In genomic region chr6:85237001-85237400, GRCm38 (mm10) we compare ENCODE assay signal across 8 mouse cellular contexts. TPM values are rescaled to one million over a fixed set of nuclear protein-coding genes. Genes with fewer than 3 reads are reported as not detected.
DNase-seq lines count a peak whose midpoint lies in the region; ATAC-seq lines count a peak whose summit lies in the region.

No protein-coding gene starts in this region.

- no peak overlapping the region for H3K4me2 ChIP-seq in limb, embryonic 11.5 days (ENCODE audit: low read depth, severe bottlenecking)
- no peak overlapping the region for H3K4me2 ChIP-seq in midbrain, embryonic 15.5 days

- H3K4me3 ChIP-seq in limb, embryonic 11.5 days (ENCODE audit: low read depth, low read length): no peak overlapping the region
- H3K4me3 ChIP-seq in midbrain, embryonic 15.5 days: no peak overlapping the region

- H3K9ac ChIP-seq in limb, embryonic 11.5 days (ENCODE audit: low read length): no peak overlapping the region
- no peak overlapping the region for H3K9ac ChIP-seq in midbrain, embryonic 15.5 days

- H3K27me3 ChIP-seq in limb, embryonic 11.5 days (ENCODE audit: control insufficient read depth, insufficient read depth, low read length): no peaks in the 10 kb centered on the region
- H3K27me3 ChIP-seq in midbrain, embryonic 15.5 days (replicated peaks): no peaks in the 10 kb centered on the region

- H3K4me1 ChIP-seq in limb, embryonic 11.5 days (ENCODE audit: control insufficient read depth, insufficient read depth, low read length): peaks cover 10% of the 10 kb centered on the region; the same call in 1 of the 2 replicates
- no peaks in the 10 kb centered on the region for H3K4me1 ChIP-seq in midbrain, embryonic 15.5 days

- 42% methylated on average over 5 of the region's 5 CpGs for WGBS in limb, embryonic 11.5 days
- WGBS in midbrain, embryonic 15.5 days: 41% methylated on average over 5 of the region's 5 CpGs

- no peaks in the 10 kb centered on the region for H3K9me3 ChIP-seq in limb, embryonic 11.5 days (ENCODE audit: control insufficient read depth, low read length)
- no peaks in the 10 kb centered on the region for H3K9me3 ChIP-seq in midbrain, embryonic 15.5 days

- H3K27ac ChIP-seq in limb, embryonic 11.5 days (replicated peaks; ENCODE audit: low read depth, low read length): no peak overlapping the region
- H3K27ac ChIP-seq in midbrain, embryonic 15.5 days: no peak overlapping the region

- intact Hi-C loops in heart, postnatal 14 days (cut with DNase I): no loop called here

- DNase-seq in heart, postnatal 14 days: peak; percentile 30 to 46
- DNase-seq in heart, adult 11 months: no peak
- DNase-seq in right cerebral cortex, postnatal 14 days: peak; percentile 65
- DNase-seq in right cerebral cortex, postnatal 36 days (ENCODE audit: low spot score in 2 of 2): no peak
- DNase-seq in c-Kit-positive CD71-negative TER-119-negative erythroid progenitor cells, embryonic 14.5 days (ENCODE audit: low read depth): peak; percentile 19
- peak; percentile 50 for DNase-seq in limb, embryonic 11.5 days (ENCODE audit: low spot score)
- no peak for DNase-seq in Muller cell, postnatal 12 days (ENCODE audit: inconsistent ontology term)

- H3K36me3 ChIP-seq in limb, embryonic 11.5 days (ENCODE audit: control insufficient read depth, insufficient read depth, low read length): no peaks in the 10 kb centered on the region
- no peaks in the 10 kb centered on the region for H3K36me3 ChIP-seq in midbrain, embryonic 15.5 days (replicated peaks)

- ATAC-seq in limb, embryonic 11.5 days (ENCODE audit: insufficient number of reproducible peaks, low FRiP score, low TSS enrichment, low read depth): no peak
- no peak for ATAC-seq in midbrain, embryonic 15.5 days (replicated peaks)

RNA-seq across cellular contexts. Expression of gene Emx1, which starts 49.8 kb away (rescaled TPM):
- not detected for total RNA-seq in heart, postnatal 14 days (2021)
- polyA plus RNA-seq in limb, embryonic 11.5 days (2014; fragmentation: Nextera tagmentation; extraction: Ambion mirVana): 0.34 and 1.4 TPM in 2 replicates
- polyA plus RNA-seq in midbrain, embryonic 15.5 days (2015; fragmentation: Nextera tagmentation; extraction: Ambion mirVana): 1.4 and 3.2 TPM in 2 replicates

Comparison
In these comparisons a context has a peak if more than half of its experiments do, and no peak if none do; other contexts are left out.
1. DNase-seq: peak in heart, postnatal 14 days (2 of 2), right cerebral cortex, postnatal 14 days (single experiment), c-Kit-positive CD71-negative TER-119-negative erythroid progenitor cells, embryonic 14.5 days (single experiment) and limb, embryonic 11.5 days (single experiment); none in heart, adult 11 months (single experiment), right cerebral cortex, postnatal 36 days (0 of 2) and Muller cell, postnatal 12 days (single experiment).